Mouse (Mus musculus): ENCODE measurements at regions not wholly inside any gene's neighbourhood (a gene's known extent, or its start where the extent isn't known, plus 50 kb on each side); places are given as distances from the start of the nearest gene placed in this dataset.

GRCm38 (mm10) chr1:30289073-30289472, 584.6 kb downstream of the Phf3 start:
- TF ChIP-seq CTCF (IDR thresholded peaks at IDR 0.05; ENCODE audit: low read depth) (no peak), EP300 (optimal IDR thresholded peaks at IDR 0.05) (no peak)
